Mouse (Mus musculus): ENCODE measurements around the gene Hs3st3b1.

The Hs3st3b1 gene

DNA sequence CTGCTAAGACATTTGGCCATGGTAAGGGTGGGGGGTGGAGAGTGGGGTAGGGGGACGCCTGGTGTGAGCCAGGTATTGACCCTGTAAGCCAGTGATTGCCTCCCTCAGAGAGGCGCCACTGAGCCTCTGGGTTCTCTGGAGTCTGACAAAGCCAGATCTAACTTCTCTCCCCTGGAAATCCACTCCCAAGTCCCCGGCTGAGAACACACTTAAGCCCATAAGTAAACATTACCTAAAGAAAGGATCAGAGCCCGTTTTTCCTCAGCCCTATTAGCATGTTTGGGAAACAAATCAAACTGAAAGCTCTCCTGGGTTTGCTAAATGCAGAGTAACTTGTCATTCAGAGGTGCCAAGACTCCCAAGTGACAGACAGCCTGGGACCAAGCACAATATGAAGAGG is 17.3 kb downstream of the Hs3st3b1 start:
- in situ Hi-C loops (cut with MboI; ENCODE audit: low pct_unique_long_range_greater_than_20kb in 1 of 2, low sequenced_read_pairs in 2 of 2, unreplicated experiment in 1 of 2), result loop anchor here in 1 of 2 experiments (25.0 kb wide), 1 partner anchor 533 kb away; the partner anchor contains the start of genes F930015N05Rik and Hs3st3a1

DNA sequence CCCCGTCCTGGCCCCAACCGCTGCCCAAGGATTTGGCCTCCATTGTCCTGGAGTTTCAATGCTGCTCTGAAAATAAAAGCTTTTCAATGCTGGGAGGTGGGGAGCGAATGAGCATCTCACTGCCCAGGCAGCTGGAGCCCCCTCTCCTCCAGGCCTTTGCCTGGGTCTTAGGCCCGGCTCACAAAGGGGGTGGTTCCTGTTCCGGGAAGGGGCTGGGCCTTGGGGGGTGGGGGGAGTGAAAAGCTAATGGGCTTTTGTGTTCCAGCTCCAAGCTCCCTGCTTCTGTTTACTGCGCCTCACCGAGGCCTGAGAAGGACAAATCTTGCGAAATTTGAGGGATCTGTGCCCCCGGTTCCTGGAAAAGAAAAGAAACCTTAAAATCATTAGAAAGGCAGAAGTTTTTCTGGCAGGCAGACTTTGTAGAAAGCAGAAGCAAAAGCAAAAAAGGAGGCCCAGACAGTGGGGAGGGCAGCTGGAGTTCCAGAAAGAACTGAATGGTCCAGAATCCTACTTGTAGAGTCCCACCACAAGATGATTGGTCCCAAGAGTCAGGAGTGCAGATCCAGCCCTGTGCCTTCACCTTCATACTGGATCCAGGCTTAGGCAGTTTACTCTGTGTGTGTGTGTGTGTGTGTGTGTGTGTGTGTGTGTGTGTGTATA is 23.5 kb downstream of the Hs3st3b1 start:
- in situ Hi-C loops (cut with MboI; ENCODE audit: low pct_unique_long_range_greater_than_20kb in 1 of 2, low sequenced_read_pairs in 2 of 2, unreplicated experiment in 1 of 2), result no loop called here

DNA sequence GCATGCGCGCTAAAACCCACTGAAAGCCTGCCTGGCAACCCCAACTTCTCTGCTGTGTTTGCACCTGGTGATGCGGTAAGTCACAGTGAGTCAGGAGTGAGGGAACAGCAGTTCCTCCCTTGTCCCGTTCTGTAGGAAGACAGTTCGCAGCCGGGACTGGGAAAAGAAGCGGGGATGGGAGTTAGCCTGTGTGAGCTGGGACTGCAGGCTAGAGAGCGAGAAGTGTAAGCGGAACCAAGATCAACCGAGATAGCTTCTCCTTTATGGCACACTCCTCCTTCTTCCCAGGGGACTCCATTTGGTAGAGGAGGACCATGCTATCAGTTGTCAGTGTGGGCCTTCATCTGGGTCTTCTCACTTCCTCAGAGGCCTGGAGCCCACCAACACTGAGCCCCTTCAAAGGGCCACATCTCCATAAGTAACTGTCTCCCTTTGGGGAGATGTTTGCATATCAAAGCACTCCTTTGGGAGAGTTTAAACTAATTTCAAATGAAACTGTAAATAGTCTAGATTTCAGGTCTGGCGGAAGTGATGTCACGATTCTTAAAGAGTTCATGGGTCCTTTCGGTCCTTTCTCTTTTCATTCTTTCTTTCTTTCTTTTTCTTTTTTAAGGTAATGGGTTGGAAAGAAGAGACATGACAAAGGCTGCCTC is 24.1 kb downstream of the Hs3st3b1 start:
- in situ Hi-C loops (cut with MboI; ENCODE audit: low pct_unique_long_range_greater_than_20kb in 1 of 2, low sequenced_read_pairs in 2 of 2, unreplicated experiment in 1 of 2), result no loop called here

DNA sequence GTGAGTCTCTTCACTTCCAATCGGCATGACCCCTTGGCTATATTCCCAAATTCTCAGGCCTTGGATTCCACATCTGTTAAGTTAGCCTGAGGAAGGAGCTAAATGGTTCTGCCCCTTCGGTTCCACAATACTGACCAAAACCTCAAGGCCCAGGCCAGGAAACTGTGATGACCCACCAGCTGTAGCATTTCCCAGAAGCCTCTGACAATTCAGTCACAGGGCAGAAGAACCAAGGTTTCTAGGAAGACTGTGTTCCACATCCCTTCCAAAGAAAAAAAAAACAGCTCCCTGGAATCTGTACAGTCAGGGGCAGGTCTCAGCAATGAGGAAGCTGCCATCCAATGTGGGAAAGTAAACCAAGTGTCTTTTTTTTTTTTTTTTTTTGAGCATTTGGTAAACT is 25.1 kb downstream of the Hs3st3b1 start:
- in situ Hi-C loops (cut with MboI; ENCODE audit: low pct_unique_long_range_greater_than_20kb in 1 of 2, low sequenced_read_pairs in 2 of 2, unreplicated experiment in 1 of 2), result no loop called here

DNA sequence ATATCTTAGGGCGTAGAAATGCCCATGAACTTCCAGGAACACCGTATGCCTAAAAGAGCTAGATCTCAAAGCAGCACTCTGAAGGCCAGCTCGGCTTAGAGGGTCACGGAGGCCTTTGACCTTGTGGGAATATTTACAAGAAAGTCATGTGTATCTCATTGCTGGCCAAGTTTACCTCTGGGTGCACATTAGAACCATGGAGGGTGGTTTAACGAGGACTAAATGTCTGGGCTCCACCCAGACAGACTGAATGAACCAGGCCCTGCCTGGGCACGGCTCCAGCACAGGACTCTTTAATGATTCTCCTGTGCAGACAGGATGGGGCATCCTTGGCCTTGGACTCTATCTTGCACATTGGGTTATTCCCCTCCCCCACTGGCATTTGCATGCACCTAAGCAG is 27.9 kb downstream of the Hs3st3b1 start:
- in situ Hi-C loops (cut with MboI; ENCODE audit: low pct_unique_long_range_greater_than_20kb in 1 of 2, low sequenced_read_pairs in 2 of 2, unreplicated experiment in 1 of 2), result no loop called here

DNA sequence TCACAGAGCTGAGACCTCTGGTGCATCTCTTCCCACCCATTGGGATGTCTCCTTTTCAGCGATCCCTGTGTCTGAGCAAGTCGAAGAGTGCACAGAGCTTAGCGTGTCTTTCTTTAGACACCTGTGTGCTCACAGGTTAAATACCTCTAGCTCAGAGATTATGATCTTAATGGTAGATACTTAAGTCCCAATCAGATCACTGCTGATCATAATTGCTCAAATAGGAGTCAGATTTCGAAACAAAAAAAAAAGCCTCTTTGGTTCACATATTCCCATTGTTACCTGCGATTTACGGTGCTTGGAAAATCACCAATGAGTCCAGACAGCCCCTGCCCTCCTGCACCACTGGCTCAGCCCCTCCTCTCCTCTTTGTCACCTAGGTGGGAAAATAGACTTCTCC is 28.5 kb downstream of the Hs3st3b1 start:
- in situ Hi-C loops (cut with MboI; ENCODE audit: low pct_unique_long_range_greater_than_20kb in 1 of 2, low sequenced_read_pairs in 2 of 2, unreplicated experiment in 1 of 2), result no loop called here

DNA sequence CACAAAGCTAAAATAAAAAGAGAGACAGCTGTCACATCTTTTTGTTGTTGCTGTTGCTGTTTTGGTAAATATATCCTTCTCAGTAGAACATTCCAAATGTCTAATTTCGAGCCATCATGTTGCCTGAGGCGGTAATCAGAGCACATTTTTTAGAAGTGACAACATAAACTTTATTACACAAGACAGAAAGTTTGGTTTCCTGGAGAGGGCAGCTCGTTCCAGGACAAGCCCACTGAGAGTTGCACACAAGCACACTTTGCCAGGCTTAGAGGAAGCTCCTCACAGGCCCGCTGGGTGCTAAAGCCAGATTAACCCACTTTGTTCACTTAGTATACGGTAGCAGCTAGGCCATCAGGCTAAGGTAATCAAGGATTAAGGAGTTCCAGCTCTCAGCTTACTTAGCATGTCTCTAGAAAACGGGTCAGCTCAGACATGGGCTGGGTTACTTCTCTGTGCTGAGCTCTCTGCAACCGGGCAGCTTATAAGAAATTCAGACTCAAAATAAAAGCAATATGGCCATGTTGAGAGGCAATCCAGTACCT is 30.5 kb downstream of the Hs3st3b1 start:
- in situ Hi-C loops (cut with MboI; ENCODE audit: low pct_unique_long_range_greater_than_20kb in 1 of 2, low sequenced_read_pairs in 2 of 2, unreplicated experiment in 1 of 2), result no loop called here

DNA sequence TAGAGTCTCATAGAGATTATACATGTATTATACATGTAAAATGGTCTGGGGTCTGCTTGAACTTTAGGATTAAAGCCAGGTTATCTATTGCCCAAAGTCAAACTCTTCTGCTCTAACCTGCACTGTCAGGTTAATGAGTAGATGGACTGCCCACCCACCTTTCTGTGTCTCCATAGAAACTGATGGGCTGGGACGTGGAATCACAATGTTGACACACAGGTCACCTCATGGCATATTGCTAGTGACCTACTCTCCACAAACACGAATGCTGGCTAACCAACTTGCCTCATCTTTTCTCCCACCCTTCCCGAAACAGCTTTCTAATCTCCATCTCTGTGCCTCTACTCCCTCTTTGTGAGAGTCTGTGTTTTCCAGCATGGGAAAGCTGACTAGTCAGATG is 38.7 kb downstream of the Hs3st3b1 start:
- in situ Hi-C loops (cut with MboI; ENCODE audit: low pct_unique_long_range_greater_than_20kb in 1 of 2, low sequenced_read_pairs in 2 of 2, unreplicated experiment in 1 of 2), result no loop called here

DNA sequence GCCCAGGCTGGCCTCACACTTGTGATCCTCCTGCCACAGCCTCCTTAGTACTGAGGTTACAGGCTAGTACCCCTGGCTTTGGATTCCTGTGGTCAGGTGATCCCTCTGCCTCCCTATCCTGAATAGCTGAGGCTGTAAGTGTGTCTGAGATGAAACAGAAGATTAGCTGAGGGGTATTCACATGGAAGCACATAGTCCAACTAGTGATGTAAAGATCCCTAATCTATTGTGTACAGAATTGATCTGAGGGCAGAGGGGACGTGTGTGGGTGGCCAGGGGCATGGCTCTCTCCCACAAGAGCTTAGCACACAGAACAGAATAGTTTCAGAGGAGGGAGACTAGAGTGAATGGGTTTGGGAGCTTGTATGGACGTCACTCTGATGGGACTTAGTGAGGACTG is 41.8 kb downstream of the Hs3st3b1 start:
- in situ Hi-C loops (cut with MboI; ENCODE audit: low pct_unique_long_range_greater_than_20kb in 1 of 2, low sequenced_read_pairs in 2 of 2, unreplicated experiment in 1 of 2), result no loop called here

DNA sequence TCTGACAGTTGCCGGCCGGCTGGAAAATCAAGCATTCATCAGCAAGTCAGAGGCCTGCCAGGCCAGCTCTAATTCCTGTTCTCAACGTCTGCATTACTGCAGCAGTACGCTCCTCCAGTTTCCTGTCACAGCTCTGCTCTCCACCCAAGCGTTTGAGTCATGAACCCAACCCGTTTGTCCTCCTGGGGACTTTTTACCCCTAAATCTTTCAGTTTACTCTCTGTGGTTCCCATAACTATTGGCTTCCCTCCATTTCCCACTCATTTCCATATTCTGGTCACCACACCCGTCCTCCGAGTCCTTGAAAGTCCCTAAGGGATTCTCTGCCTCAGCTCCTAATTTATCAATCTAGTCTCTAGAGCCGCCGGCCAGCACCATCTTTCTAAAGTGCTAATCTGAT is 42.8 kb downstream of the Hs3st3b1 start:
- in situ Hi-C loops (cut with MboI; ENCODE audit: low pct_unique_long_range_greater_than_20kb in 1 of 2, low sequenced_read_pairs in 2 of 2, unreplicated experiment in 1 of 2), result no loop called here

DNA sequence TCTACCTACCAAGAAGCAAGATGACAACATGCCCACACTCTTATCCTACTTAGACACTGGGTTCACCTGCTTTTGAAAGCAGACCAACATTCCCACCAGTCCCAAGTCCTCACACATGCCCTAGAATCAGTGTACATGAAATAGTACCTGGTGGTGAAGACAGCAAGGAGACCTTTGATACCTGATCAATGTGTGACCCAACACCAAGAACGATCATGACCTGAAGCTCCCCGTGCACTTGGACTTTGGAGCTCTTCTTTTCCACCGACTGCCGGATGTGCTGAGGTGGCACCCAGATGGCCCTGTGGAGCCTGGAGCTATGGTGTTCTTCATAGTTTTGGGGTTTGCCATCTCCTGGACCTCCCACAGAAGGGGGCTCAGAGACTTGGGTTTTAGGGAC is 43.5 kb downstream of the Hs3st3b1 start:
- in situ Hi-C loops (cut with MboI; ENCODE audit: low pct_unique_long_range_greater_than_20kb in 1 of 2, low sequenced_read_pairs in 2 of 2, unreplicated experiment in 1 of 2), result no loop called here

DNA sequence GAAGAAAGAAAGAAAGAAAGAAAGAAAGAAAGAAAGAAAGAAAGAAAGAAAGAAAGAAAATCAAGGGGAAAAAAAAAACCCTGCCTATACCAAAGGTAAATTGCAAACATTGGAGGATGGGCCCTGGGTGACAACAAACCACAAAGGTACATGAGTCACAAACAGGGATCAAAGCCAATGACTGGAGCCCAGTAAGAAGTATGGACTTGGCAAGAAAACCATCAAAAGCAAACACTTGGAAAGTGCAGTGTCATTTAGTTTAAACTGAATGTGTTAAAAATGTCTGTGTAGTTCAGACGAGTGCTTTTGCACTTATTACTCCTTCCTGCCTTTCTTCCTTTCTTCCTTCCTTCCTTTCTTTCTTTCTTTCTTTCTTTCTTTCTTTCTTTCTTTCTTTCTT is 59.3 kb downstream of the Hs3st3b1 start:
- in situ Hi-C loops (cut with MboI; ENCODE audit: low pct_unique_long_range_greater_than_20kb in 1 of 2, low sequenced_read_pairs in 2 of 2, unreplicated experiment in 1 of 2), result no loop called here

DNA sequence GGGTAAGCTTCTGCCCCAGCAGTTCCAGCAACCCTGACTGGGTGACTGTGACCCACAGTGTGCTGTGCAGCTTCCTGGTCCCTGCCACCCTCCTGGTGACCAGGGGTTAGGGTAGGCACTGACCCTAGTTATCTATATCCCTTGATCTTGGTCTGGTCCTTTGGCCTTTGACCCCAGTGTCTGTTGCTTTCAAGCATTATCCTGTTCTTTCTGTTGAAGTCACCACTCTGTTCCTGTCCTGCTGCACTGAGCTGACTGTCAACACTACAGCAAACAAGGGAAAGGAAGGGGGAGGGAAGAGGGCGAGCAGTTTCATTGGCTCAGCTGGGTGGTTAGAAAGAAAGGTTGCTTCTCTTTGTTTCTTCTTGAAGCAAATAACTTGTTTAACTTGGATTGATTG is 60.1 kb downstream of the Hs3st3b1 start:
- in situ Hi-C loops (cut with MboI; ENCODE audit: low pct_unique_long_range_greater_than_20kb in 1 of 2, low sequenced_read_pairs in 2 of 2, unreplicated experiment in 1 of 2), result no loop called here

DNA sequence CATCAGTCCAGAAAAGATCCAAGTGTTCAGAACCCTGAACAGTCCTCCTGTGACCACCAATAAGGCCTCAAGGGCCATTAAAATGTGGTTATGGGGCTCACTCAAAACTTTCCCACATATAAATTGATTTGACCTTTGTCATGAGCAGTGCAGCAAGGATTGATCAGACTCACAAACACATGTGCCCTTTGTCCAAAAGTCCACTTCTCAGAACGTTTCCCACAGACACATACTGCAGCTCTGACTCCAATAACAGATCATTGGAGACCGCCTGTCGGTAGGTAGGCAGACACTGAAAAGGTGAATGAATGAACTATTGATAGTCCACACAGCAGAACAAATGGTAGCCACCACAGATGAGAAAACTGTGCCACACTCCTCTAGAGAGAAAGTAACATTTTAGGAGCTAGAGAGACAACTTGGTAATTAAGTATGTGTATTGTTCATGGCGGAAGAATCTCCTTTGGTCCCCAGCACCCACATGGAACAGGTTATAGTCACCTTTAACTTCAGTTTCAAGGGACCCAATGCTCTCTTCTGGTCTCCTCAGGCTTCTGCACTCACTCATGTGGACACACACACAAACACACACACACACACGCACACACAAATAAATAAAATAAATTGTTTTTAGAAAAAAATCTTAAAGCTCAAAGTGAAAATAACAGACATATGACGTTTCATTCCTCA is 70.9 kb downstream of the Hs3st3b1 start:
- in situ Hi-C loops (cut with MboI; ENCODE audit: low pct_unique_long_range_greater_than_20kb in 1 of 2, low sequenced_read_pairs in 2 of 2, unreplicated experiment in 1 of 2), result no loop called here

DNA sequence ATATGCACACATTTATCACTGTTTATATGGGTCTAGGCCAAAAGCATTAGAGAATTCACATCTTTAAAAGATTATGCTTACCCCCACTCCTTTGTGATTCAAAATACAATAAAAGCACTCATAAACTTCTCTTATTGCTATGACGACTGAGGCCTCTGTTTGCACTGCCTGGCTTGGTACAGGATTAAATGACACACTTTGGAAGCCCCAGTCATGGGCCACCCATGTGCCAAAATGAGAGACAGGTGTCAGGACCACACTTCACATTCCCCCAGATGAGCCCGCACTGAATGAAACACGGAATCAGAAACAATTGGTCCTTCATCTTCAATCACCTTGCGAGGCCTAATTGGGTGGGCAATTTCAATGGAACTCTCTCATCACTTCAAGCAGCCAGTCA is 71.8 kb downstream of the Hs3st3b1 start:
- in situ Hi-C loops (cut with MboI; ENCODE audit: low pct_unique_long_range_greater_than_20kb in 1 of 2, low sequenced_read_pairs in 2 of 2, unreplicated experiment in 1 of 2), result no loop called here

DNA sequence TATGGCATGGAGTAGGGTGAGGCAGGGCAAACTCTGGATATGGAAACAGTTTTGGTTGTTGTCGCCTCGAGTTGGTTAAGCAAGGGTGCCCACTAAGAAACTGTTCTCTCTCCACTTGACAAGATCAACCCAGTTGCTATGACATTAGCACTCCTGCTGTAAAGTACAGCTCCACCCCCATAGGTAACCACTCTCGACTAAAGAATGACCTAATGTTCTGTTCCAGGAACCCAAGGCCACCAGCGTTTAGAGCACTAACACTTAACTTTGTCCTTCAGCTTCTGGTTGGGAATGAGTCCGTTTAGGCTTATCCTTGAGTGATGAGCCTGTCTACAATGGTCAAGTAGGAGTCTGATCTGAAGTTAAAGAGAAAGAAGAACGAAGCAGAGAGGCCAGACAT is 76.7 kb downstream of the Hs3st3b1 start:
- in situ Hi-C loops (cut with MboI; ENCODE audit: low pct_unique_long_range_greater_than_20kb in 1 of 2, low sequenced_read_pairs in 2 of 2, unreplicated experiment in 1 of 2), result no loop called here

DNA sequence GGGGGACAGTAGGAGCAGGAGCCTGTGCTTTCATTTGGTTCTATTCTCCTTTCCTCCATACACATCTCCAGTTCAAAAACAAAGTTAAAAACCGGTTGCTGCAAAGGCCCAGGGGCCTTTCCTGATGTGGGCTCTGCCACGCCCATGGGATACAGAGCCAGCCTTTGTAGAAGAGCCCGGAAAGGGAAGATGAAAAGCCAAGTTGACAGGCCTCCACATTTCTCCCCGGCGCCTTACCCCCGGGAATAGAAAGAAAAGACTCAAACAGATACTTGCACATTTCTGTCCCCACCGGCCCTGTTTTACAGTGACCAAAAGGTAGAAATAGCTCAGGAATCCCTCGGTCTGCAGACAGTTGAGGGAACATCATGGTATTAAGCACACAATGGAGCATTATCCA is 77.4 kb downstream of the Hs3st3b1 start:
- in situ Hi-C loops (cut with MboI; ENCODE audit: low pct_unique_long_range_greater_than_20kb in 1 of 2, low sequenced_read_pairs in 2 of 2, unreplicated experiment in 1 of 2), result no loop called here

DNA sequence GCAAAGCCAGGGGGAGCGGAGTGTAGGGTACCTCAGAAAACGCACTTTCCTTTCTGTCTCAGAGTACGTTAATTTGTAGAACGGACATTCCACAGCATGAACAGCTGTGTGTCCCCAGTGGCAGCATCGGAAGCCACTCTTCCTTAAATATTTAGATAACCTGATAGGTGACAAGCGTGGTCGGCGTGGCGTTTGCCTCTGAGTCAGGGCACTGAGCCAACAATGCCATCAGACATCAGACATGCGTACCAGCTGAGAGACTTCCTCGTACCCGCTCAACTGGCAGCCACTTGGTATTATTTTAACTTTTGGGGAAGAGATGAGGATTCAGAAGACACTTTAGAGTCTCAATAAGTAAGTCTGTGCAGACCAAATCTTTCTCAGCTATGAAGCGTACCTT is 84.6 kb downstream of the Hs3st3b1 start:
- in situ Hi-C loops (cut with MboI; ENCODE audit: low pct_unique_long_range_greater_than_20kb in 1 of 2, low sequenced_read_pairs in 2 of 2, unreplicated experiment in 1 of 2), result no loop called here
